Mouse (Mus musculus): ENCODE results near the gene Morn3.

The Morn3 gene

GRCm38 (mm10) chr5:123059757-123060520, 13.1 kb upstream of the Morn3 start:
- DNase-seq (ENCODE audit: low spot score) = no peak

DNA sequence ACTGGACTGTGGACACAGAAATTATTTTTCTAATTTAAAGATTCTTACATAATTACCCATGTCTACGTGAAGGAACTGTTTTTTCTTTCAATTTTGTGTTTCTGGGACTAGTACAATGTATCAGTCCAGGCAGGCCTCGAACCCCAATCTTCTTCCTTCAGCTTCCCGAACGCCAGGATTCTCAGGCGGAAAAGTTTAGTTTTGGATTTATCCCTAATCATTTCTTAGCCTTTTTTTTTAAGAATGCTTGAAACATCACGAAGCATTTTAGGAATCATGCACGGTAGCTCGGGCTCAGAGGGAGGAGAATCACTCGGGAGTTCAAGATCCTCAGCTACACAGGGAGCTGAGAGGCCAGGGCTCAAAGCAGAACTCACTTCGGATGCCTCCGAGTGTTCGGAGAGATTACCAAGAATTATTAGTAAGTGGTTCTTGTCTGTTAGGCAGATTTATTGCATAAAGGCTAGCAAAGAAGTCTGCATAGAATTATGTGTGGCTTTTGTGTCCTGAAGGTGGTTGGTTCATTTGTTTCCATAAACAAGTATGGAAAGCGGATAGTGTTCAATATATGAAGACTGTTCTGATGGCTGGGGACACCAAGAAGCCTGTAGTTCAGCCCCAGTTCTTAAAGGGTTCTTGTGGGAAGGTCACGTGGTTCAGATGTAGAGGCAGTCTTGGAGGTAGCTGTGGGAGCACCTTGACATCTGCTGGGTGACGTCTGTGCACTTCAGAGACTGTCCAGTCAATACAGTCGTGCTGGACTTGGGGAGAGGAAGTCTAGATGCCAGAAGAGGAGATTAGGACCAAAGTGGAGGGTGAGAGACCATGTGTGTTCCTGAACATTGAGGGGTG, 11.7 kb upstream of the Morn3 start:
- no peak for DNase-seq (ENCODE audit: low spot score)

DNA sequence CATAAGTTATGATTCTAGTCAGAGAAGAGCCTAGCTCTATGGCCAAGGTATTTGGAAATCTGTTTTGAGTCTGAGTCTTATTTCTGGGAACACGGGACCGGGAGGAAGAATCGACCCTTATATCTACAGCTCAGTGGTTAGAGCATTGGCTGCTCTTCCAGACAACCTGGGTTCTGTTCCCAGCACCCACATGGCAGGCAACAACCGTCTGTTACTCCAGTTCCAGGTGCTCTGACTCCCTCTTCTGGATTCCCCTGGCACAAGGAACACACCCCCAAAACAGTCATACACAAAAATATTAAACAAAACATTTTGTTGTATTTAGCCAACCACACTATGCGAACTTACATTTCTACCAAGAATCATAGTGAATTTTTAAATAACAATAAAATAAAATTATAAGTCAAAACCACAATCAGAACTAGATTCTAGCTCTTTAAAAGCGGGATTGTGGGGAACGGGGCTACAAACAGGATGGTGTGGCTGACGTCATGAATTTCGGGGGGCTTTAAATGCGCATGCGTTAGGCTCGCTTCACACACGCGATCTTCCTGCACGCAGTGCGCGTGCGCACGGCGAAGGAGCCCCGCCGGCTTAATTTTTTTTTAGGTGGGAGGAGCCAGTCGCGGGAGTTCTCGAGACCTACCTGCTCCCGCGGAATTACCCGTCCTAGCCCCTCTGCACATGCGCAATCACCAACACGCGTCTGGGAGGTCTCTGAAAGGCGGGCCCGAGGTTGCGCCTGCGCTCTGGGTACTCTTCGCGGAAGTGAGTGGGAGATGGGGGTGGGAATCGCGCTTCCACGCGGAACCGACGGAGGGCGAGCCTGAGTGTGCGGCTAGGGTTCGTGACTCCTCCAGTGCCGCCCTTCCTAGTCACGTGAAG, 10.8 kb upstream of the Morn3 start:
- DNase-seq (ENCODE audit: low spot score) = peak; percentile 98

DNA sequence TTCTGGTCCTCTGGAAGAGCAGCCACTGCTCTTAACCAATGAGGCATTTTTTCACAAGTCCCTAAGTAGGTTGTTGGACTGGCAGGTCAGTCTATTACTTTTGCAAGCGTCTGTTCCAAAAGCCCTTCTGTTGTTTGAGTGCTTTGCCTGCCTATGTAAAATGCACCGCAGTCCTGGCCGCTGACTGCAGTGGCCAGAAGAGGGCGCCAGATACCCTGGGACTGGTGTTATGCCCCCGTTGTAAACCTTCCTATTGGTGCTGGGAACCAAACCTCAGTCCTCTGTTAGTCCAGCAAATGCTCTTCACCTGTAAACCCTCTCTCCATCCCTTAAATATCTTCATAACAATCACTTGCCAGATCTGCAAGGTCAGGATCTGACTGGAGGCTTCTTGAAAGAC, 4.9 kb upstream of the Morn3 start:
- DNase-seq (ENCODE audit: low spot score) = peak; percentile 58

DNA sequence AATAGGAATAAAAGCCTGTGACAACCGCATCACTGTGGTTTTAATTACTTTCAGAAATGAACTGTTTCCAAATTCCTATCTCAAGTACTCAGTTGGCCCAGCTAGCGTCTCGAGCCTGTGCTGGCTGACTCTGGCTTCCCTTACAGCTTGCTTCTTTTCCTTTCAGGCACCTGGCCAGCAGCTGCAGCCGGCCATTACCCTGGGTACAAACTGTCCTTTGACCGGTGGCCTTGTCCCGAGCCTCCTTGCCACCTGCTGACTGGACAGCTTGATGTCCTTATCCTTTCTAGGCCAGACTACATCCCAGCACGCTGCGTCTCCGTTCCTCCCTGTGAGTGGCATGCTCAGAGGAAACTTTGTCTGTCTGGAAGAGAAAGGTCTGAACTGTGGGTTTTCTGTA, 4.1 kb upstream of the Morn3 start:
- peak; percentile 72 for DNase-seq (ENCODE audit: low spot score)

- peak; percentile 60 for DNase-seq (ENCODE audit: low spot score)
Measured at GRCm38 (mm10) chr5:123049271-123049670, 2.5 kb upstream of the Morn3 start.

DNA sequence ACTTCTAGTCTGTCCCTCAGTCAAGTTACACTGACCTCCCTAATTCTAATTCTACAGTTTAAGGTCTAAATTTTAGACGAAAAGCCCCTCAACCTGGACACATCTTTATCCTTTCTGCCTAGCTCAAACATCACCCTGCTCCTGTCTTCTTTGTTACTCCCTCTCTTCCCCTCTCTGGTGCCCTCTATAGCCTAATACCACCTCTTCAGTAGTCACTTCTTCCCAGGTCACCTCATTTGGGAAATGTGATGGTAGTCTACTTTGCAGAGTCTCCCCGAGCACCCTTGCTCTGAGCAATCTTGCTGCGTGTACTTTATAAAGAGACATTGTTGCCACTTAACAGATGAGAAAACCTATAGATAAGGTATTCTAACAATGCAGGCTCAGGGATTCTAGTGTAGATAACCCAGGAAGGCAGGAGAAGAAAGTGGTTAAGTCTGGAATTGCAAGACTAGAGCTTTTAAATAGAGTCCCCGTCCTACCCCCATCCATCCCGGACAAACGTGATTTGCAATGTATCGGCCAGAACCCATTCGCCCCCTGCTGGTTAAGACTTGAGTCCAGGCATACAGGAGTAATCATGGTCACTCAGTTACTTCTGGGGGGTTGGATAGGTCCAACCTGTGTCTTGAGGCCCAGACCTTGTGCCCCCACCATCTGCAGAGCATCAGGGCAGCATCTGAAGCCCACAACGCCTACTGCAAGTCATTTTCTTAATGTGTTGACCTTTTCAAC, 1.1 kb downstream of the Morn3 start:
- DNase-seq (ENCODE audit: low spot score) = peak; percentile 81

DNA sequence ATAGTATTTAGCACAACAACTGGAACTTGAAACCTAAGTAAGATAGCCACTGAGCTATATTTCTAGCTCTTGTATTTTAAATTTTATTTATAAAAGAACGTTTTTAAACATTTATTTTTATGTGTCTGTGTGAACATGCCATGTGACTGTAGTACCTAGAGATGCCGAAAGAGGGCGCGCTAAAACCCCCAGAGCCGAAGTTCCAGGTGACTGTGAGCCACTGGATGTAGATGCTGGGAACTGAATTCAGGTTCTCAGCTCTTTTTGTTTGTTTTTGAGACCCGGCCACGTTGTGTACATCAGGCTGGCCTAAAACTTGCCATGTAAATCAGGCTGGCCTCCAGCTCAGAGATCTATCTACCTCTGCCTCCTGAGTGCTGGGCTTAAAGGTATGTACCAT, 3.0 kb downstream of the Morn3 start:
- peak; percentile 65 for DNase-seq (ENCODE audit: low spot score)

DNA sequence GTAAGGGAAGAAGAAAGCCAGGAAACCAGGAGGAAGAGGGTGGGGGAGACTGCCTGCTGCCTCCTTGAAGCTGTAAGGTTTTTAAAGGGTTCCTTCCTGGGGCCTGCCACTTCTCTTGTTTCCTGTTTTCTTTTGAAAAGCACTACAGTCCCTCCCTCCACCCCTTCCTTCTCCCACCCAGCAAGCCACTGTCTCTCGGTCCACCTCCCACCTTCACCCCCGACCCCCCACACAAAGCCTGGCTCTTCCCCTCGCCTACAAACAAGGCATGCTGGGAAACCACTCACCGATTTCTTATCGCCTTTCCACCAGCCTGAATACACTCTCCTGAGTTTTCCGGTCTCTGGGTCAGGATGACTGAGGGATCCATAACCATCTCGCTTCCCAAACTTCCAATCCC, 6.0 kb downstream of the Morn3 start:
- no peak for DNase-seq (ENCODE audit: low spot score)

DNA sequence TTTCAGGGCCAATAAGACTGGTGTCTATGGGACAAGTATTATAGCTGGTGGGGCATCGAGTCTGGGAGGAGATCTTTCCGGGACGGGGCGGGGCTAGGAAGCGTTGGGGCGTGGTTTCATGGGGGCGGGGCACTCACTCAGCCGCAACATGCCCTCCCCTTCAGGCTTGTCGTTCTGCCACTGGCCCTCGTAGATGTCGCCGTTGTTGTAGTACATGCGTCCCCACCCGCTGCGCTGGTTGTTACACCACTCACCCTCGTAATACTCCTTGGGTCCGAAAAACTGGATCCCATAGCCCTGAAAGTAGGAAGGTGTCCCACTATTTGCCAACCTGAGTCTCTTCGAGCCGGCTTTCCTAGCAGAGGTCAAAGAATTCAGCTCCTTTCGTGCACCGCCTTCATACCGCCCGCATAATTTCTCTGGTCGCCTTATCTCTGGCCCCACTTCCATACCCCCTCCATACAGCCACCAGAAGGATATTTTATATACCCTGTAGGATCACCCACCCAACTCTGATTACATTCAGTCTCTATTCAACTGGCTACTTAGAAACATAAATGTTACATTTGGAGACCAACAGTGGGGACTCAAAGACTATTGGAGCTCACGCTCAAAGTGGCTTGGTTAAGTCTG, 7.6 kb downstream of the Morn3 start:
- peak; percentile 85 for DNase-seq (ENCODE audit: low spot score)

DNA sequence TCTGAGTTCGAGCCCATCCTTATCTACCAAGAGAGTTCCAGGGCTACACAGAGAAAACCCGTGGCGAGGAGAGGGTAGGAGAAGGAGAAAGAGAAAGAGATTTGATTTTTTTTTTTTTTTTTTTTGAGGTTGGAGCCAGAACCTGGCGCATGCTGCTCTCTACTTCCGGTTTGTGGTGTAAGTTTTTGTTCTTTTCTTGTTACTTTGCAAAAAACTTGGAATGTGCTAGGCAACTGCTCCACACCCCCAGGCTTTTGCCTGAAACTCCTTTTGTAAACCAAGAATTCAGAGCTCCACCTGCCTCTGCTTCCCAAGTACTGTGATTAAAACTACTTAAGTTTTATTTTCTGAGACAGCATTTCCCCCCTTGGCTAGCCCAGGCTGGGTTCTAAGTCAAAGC, 8.7 kb downstream of the Morn3 start:
- DNase-seq (ENCODE audit: low spot score) = no peak

- DNase-seq (ENCODE audit: low spot score) = no peak
Measured at GRCm38 (mm10) chr5:123035564-123035963, 11.3 kb downstream of the Morn3 start.

DNA sequence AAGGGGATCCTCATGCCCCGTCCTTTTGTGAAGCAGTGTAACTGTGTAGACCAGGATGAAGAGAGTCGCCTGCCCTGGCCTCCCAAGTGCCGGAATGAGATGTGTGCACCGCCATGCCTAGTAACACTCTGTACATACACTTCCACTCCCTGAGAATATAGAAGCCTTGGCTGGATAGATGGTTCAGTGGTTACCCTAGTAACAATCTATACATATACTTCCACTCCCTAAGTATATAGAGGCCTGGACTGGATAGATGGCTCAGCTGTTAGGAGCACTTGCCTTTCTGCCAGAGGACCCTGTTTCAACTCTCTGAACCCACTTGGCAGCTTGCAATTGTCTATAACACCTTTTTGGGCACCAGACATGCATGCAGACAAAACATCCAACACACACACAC, 11.7 kb downstream of the Morn3 start:
- no peak for DNase-seq (ENCODE audit: low spot score)

- no peak for DNase-seq (ENCODE audit: low spot score)
Measured at GRCm38 (mm10) chr5:123033646-123034160, 13.1 kb downstream of the Morn3 start.

GRCm38 (mm10) chr5:123031312-123031711, 15.5 kb downstream of the Morn3 start:
- no peak for DNase-seq (ENCODE audit: low spot score)

DNA sequence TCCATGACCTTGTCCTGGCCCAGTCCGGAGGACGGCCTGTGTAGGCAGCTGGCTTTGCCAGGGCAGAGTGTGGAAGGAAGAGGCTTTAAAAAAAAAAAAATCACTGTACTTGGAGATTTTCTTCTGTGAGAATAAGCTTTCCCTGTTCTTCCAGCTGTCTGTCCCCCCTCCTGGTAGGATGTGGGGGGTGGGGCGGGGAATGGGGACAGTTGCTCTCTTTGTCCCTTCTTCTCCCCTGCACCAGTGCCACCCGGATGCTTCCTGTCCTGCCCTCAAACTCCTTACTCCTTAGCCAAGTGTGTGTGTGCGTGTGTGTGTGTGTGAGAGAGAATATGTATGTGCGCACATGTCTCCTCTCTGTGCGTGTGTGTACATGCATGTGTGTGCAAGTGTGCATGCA, 17.1 kb downstream of the Morn3 start:
- DNase-seq (ENCODE audit: low spot score) = no peak

DNA sequence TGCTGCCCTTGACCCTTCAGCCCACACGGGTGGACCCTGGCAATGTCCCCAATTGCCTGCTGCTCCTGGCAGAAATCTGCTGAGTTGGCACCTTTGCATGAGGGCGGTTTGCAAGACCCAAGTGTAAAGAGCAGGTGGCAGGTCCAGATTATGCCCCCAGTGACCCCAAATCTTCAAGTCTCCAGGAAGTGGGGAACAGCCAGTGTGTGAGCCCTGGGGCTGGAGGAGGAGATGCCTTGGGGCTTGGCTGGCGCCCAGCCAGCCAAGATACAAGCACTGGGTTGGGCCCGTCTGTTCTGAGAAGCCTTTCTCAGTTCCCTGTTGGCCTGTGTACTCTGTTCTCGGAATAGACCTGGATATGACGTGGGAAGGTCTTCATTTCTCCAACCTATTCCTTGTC, 19.4 kb downstream of the Morn3 start:
- DNase-seq (ENCODE audit: low spot score) = no peak

DNA sequence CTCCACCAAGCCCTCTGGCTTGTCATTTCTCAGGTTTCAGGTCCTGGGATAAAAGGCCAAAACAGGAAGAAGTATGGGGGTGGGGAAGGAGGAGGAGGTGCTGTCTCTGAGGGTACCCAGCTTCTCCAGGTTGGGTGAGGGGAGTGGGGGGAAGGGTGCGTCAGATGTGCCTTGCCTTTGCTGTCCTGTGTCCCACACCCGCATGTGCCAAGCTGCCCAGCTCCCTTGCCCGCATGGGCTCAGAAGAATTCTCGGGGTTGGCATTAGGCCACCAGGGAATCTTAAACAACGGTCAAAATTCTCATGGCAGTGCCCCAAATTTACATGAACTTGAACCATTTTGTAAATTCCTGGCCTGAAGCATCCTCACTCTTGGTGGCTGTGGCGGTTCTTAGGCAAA, 20.4 kb downstream of the Morn3 start:
- no peak for DNase-seq (ENCODE audit: low spot score)

GRCm38 (mm10) chr5:123024965-123025573, 21.7 kb downstream of the Morn3 start:
- no peak for DNase-seq (ENCODE audit: low spot score)

DNA sequence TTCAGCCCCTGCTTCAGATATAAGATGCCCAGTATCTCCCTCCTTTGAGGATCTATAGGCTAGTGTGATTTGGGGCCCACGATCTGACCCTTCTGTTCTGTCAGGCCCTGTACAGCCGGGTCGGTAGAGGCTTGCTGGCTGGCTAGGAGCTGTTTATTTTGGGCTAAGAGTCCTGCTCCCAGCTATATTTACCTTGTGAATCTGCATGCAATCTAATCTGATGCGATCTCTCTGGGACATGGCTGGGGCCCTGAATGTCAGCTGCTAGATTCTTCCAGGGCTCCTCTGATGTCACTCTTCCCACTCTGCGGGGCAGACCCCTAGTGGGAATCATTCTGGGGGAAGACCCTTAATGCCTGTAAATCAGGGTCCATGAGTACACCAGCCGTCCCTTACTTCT, 22.5 kb downstream of the Morn3 start:
- DNase-seq (ENCODE audit: low spot score) = no peak

GRCm38 (mm10) chr5:123023049-123023448, 23.8 kb downstream of the Morn3 start:
- DNase-seq (ENCODE audit: low spot score) = no peak
